Mouse (Mus musculus) heart, embryonic 16.5 days (tissue): ENCODE results near the gene Slx1b. TPM values are rescaled to one million over a fixed set of nuclear protein-coding genes. Genes with fewer than 3 reads are reported as not detected.
"Not testable (repeated sequence)": the region's sequence is repeated elsewhere in the genome, so short reads cannot be mapped to it uniquely, and the experiment has no call there.

Experiments
- ATAC-seq: fragments of 200-750 bp; cut with Nextera tagmentation; replicated peaks from 2 replicates; pipeline ENCODE4 v1.8.0; 2017; ENCODE audit warnings: moderate number of reproducible peaks; ENCODE audit not compliant: insufficient read depth, low FRiP score; ENCODE audit errors: extremely low read depth
- H3K27ac ChIP-seq: fragments of 300-500 bp; sonication (generic); 2 replicates; pipeline ENCODE4 v1.5.1; 2014; ENCODE audit warnings: mild to moderate bottlenecking, low read length, control low read depth, moderate library complexity
- H3K27me3 ChIP-seq: fragments of 300-500 bp; sonication (generic); 2 replicates; pipeline ENCODE4 v1.6.1; 2014; ENCODE audit warnings: low read length, mixed read lengths; ENCODE audit not compliant: control insufficient read depth, insufficient read depth
- H3K36me3 ChIP-seq: fragments of 300-500 bp; sonication (generic); 2 replicates; pipeline ENCODE4 v1.6.1; 2014; ENCODE audit not compliant: control insufficient read depth, insufficient read depth
- H3K4me1 ChIP-seq: fragments of 300-500 bp; sonication (generic); 2 replicates; pipeline ENCODE4 v1.6.1; 2014; ENCODE audit warnings: low read length, mixed read lengths; ENCODE audit not compliant: control insufficient read depth, insufficient read depth
- H3K4me2 ChIP-seq: fragments of 300-500 bp; sonication (generic); 2 replicates; pipeline ENCODE4 v1.6.1; 2014; ENCODE audit warnings: low read depth, mild to moderate bottlenecking, control low read depth, low read length
- H3K4me3 ChIP-seq: fragments of 300-500 bp; sonication (generic); 2 replicates; pipeline ENCODE4 v1.5.1; 2014; ENCODE audit warnings: mild to moderate bottlenecking, control low read depth, low read length
- H3K9ac ChIP-seq: fragments of 300-500 bp; sonication (generic); 2 replicates; pipeline ENCODE4 v1.6.1; 2014; ENCODE audit warnings: low read length, control low read depth
- H3K9me3 ChIP-seq: fragments of 300-500 bp; sonication (generic); replicated peaks from 2 replicates; pipeline ENCODE4 v1.6.1; 2016; ENCODE audit warnings: low read length; ENCODE audit not compliant: control insufficient read depth
- WGBS: fragments of 180-500 bp; shearing (Covaris S2); extraction: QIAGEN DNeasy Blood & Tissue Kit; methylation state at CpG from one replicate; pipeline ENCODE4 v1.1.7; 2014; 5-methylcytosine and 5-hydroxymethylcytosine counted together
- polyA plus RNA-seq: library from polyadenylated mRNA; unstranded; fragments of >200 nt; fragmentation: Nextera tagmentation; extraction: Ambion mirVana; gene quantifications from 2 replicates; pipeline ENCODE4 v1.2.1, GENCODE M21; 2015

Slx1b gene
- polyA plus RNA-seq, 1 experiment from 2014 or later = 6.6 TPM

- no peaks in the 10 kb centered on the region for H3K27me3 ChIP-seq
- 77% methylated on average over 5 of the region's 5 CpGs for WGBS
Observed at GRCm38 (mm10) chr7:126691676-126692075, 3.9 kb downstream of the Slx1b start.

GRCm38 (mm10) chr7:126690737-126691136 is 4.8 kb downstream of the Slx1b start:
- 79% methylated on average over 3 of the region's 3 CpGs for WGBS
- ATAC-seq = no peak
- Histone ChIP-seq H3K27me3 (no peaks in the 10 kb centered on the region), H3K9ac (no peak overlapping the region), H3K4me3 (no peak overlapping the region), H3K36me3 (peaks cover 16% of the 10 kb centered on the region), H3K9me3 (no peaks in the 10 kb centered on the region), H3K4me2 (no peak overlapping the region), H3K27ac (no peak overlapping the region), H3K4me1 (peaks cover 17% of the 10 kb centered on the region)

More at GRCm38 (mm10) chr7:126691676-126692075, 3.9 kb downstream of the Slx1b start:
- no peak overlapping the region for H3K9ac ChIP-seq
- no peak for ATAC-seq
- H3K4me1 ChIP-seq = peaks cover 21% of the 10 kb centered on the region
- no peaks in the 10 kb centered on the region for H3K9me3 ChIP-seq
- peaks cover 16% of the 10 kb centered on the region for H3K36me3 ChIP-seq
- H3K27ac ChIP-seq = no peak overlapping the region
- no peak overlapping the region for H3K4me3 ChIP-seq
- H3K4me2 ChIP-seq = no peak overlapping the region

- Histone ChIP-seq H3K4me3 (no peak overlapping the region), H3K27ac (no peak overlapping the region), H3K4me1 (peaks cover 10% of the 10 kb centered on the region; the same call in 1 of the 2 replicates), H3K27me3 (no peaks in the 10 kb centered on the region), H3K36me3 (peaks cover 16% of the 10 kb centered on the region), H3K9me3 (no peaks in the 10 kb centered on the region), H3K4me2 (no peak overlapping the region), H3K9ac (no peak overlapping the region)
- ATAC-seq = no peak
- 75% methylated on average over 3 of the region's 3 CpGs for WGBS
Observed at GRCm38 (mm10) chr7:126689021-126689420, 6.6 kb downstream of the Slx1b start.

- 66% methylated on average over 3 of the region's 4 CpGs for WGBS
- H3K9ac ChIP-seq, H3K27ac ChIP-seq, H3K4me3 ChIP-seq, ATAC-seq, H3K4me1 ChIP-seq, H3K9me3 ChIP-seq, H3K4me2 ChIP-seq, H3K27me3 ChIP-seq: not testable (repeated sequence)
- peaks cover 16% of the 10 kb centered on the region for H3K36me3 ChIP-seq
Observed at GRCm38 (mm10) chr7:126688156-126688555, 7.4 kb downstream of the Slx1b start.

GRCm38 (mm10) chr7:126681221-126681620 is 14.4 kb downstream of the Slx1b start:
- no peak for ATAC-seq
- H3K9ac ChIP-seq = no peak overlapping the region
- H3K9me3 ChIP-seq = no peaks in the 10 kb centered on the region
- no peak overlapping the region for H3K4me3 ChIP-seq
- no peak overlapping the region for H3K27ac ChIP-seq
- H3K4me1 ChIP-seq = peaks cover 8% of the 10 kb centered on the region
- 91% methylated on average over 5 of the region's 5 CpGs for WGBS
- no peak overlapping the region for H3K4me2 ChIP-seq
- H3K27me3 ChIP-seq = no peaks in the 10 kb centered on the region
- no peaks in the 10 kb centered on the region for H3K36me3 ChIP-seq

GRCm38 (mm10) chr7:126679683-126680082 is 15.9 kb downstream of the Slx1b start:
- ATAC-seq = no peak
- no peak overlapping the region for H3K27ac ChIP-seq
- no peak overlapping the region for H3K4me3 ChIP-seq
- H3K9ac ChIP-seq = no peak overlapping the region
- WGBS = 86% methylated on average over 5 of the region's 5 CpGs
- H3K36me3 ChIP-seq = no peaks in the 10 kb centered on the region
- H3K4me1 ChIP-seq = peaks cover 17% of the 10 kb centered on the region
- no peaks in the 10 kb centered on the region for H3K27me3 ChIP-seq
- H3K4me2 ChIP-seq = no peak overlapping the region
- no peaks in the 10 kb centered on the region for H3K9me3 ChIP-seq

- 77% methylated on average over 8 of the region's 8 CpGs for WGBS
- no peaks in the 10 kb centered on the region for H3K9me3 ChIP-seq
- no peak overlapping the region for H3K4me2 ChIP-seq
- H3K4me3 ChIP-seq = no peak overlapping the region
- no peak overlapping the region for H3K9ac ChIP-seq
- H3K36me3 ChIP-seq = peaks cover 2% of the 10 kb centered on the region; the same call in 1 of the 2 replicates
- ATAC-seq = no peak
- no peaks in the 10 kb centered on the region for H3K27me3 ChIP-seq
- H3K27ac ChIP-seq = no peak overlapping the region
- H3K4me1 ChIP-seq = peaks cover 17% of the 10 kb centered on the region
Observed at GRCm38 (mm10) chr7:126678545-126679341, 16.8 kb downstream of the Slx1b start.

- Histone ChIP-seq H3K27ac (peak overlapping the region; percentile 89), H3K4me2 (peak overlapping the region; percentile 51; the same call in 1 of the 2 replicates), H3K27me3 (no peaks in the 10 kb centered on the region), H3K9me3 (no peaks in the 10 kb centered on the region), H3K4me1 (peaks cover 17% of the 10 kb centered on the region), H3K4me3 (no peak overlapping the region), H3K36me3 (peaks cover 14% of the 10 kb centered on the region), H3K9ac (no peak overlapping the region)
- no peak for ATAC-seq
- WGBS = 64% methylated on average over 4 of the region's 4 CpGs
Observed at GRCm38 (mm10) chr7:126676631-126677220, 18.9 kb downstream of the Slx1b start.

- Histone ChIP-seq H3K4me3 (peak within 1 kb of the TSS; percentile 31), H3K4me2 (peak within 1 kb of the TSS; percentile 51), H3K9me3 (no peaks in the 10 kb centered on the region), H3K36me3 (peaks cover 15% of the 10 kb centered on the region), H3K4me1 (peaks cover 17% of the 10 kb centered on the region), H3K27me3 (no peaks in the 10 kb centered on the region), H3K9ac (peak within 1 kb of the TSS; percentile 60), H3K27ac (peak within 1 kb of the TSS; percentile 89)
- WGBS = 22% methylated on average over 1 of the region's 1 CpGs
- peak; percentile 74 for ATAC-seq
Observed at GRCm38 (mm10) chr7:126676207-126676606, 19.4 kb downstream of the Slx1b start, which contains the start of gene Sult1a1. Gene Sult1a1, minus strand, starts transcription at chr7:126676432.
